Mouse (Mus musculus) right cerebral cortex, adult 2 months (tissue): ENCODE measurements around the gene Cmklr1.
A peak's percentile ranks its signal among the peaks of the same experiment; 100 is the strongest.

Source experiments
- DNase-seq, 2 experiments: peaks; one replicate each; pipeline ENCODE4 v3.0.0; 2021 to 2022; ENCODE audit warnings: low spot score in 2 of 2

Gene Cmklr1

DNA sequence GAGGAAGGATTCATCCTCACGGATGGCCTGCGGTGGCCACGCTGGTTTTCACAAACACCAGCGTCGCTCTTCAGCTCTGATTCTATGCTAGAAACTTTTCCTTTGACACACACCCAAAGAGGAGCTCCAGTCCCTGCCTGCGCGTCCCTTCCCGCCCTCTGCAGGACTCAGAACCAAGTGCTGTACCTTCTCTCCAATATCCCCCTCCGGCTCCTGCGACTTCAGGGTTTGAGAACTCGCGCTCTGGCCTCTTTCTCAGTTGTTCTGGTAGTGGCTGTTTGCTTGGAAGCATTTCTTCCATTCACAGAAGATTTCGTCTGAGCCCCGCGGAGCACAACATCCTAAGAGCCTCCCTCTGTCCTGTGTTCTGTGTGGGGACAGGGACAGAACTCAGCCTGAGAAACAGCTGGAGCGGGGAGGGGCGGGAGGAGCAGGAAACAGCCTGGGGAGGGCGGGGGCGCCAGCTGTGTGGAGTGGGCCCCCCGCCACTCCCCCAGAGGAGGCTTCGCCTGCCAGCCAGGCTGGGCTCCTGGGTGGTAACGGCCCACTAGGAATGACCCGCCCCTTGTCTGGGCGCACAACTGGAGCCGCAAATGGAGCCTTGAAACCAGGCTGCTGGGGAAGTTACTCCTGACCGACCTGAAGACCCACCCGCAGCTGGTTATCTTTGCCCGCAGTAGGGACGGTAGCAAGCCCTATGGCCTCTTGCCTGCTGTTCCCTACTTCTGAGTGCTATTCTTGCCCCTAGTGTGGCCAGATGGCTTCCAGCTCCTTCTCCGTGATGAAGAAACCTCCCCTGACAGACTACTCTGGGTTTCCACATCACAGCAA lies at the start of gene Cmklr1:
TSS of gene Cmklr1 (minus strand) at position 392 of the 831 bp plus-strand sequence.
- DNase-seq: no peak

DNA sequence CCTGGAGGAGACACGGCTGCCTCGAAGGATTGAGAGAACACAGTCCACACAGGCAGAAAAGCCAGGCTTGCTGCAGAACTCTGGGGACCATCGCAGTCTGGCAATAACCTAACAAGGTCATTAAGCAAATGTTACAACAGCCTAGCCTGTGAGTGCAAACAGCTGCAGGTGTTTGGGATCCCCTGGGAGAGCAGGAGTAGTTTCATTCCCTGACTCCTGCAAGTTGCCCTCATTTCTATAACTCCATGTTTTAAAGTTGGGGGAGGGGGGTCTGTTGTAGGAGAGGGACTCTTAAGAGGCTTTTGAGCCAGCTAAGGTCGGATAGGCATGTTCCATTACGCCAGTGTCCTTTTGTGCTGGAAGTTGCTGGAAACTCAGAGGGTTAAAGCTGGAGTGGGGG lies 44.2 kb upstream of the Cmklr1 start:
- no peak for DNase-seq

DNA sequence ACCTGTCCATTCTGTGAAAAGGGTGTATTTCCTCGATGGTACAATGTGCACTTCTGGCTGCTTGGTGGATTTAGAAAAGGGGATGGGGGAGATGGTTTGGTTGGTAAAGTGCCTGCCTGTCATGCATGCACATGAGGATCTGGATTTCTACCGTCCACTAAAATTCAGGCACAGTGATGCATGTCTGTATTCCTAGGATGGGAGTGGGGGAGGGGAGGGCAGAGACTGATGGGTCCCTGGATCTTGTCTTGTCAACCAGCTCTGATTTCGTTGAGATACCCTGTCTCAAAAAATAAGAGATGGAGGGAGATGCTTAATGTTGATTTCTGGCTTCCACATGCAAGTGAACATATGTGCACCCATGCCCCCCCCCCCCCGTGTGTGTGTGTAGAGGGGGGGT lies 43.8 kb upstream of the Cmklr1 start:
- DNase-seq: no peak

DNA sequence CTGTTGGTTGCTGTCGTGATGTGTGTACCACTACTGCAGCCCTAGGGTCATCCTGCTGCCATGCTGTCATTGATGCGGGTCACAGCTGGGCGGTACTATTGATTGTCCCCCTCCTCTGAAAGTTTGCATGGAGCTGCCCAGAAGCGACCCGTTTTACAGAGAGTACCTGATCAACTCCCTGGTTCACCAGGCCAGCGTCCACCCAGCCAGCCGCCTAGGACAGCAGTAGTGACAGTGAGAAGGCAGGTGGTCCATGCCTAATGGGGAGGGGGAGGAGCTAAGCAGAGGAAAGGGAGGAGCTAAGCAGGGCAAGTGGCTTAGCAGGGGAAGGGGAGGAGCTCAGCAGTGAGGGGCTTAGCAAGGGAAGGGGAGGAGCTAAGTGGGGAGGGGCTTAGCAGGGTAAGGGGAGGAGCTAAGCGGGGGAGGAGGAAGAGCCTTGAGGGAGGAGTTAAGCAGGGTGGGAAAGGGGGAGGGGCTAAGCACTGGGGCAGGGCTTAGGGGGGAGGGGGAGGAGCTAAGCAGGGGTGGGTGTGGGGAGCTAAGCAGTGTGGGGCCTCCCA lies 43.0 kb upstream of the Cmklr1 start:
- DNase-seq: no peak

DNA sequence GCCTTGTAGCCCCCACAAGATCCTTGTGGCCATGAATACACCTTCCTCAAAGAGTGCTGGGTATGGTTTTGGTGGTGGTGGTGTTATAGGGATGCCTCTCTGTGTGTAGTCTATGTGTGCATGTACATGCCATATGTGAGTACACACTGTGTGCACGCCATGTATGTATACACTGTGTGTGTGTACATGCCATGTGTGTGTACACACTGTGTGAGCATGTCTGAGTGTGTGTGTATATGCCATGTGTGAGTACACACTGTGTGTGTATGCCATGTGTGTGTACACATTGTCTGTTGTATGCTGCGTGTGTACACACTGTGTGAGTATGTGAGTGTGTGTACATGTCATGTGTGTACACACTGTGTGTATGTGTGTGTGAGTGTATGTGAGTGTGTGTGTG lies 40.6 kb upstream of the Cmklr1 start:
- DNase-seq: no peak

DNA sequence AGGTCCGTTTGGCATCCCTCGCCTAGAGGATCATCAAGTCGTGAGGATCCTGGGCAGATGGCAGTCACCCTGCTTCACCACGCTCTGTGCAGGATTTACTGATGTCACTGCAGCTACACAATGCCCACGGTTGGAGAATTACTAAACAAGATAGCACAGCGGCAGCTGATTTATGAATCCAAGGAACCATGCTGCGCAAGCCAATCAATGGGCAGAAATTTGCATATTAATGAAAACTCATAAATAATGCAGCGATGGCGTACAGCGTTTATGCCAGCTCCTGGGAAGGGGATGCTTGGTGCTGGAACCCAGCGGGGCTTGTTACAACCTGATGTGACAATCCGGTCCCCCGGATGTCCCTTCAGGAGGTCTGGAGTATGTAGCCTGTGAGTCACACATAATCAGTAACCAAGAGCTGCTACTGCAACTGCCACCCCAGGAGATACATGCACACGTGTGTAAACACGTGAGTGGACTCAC lies 39.9 kb upstream of the Cmklr1 start:
- DNase-seq: no peak

DNA sequence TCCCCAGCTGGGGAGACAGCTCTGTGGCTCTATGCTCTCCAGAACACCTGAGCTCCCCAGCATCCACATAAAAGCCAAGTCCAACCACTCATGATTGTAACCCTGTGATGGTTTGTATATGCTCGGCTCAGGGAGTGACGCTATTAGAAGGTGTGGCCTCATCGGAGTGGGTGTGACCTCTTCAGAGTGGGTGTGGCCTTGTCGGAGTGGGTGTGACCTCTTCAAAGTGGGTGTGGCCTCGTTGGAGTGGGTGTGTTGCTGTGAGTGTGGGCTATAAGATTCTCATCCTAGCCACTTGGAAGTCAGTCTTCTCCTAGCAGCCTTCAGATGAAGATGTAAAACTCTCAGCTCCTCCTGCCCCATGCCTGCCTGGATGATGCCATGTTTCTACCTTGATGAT lies 37.3 kb upstream of the Cmklr1 start:
- no peak for DNase-seq

DNA sequence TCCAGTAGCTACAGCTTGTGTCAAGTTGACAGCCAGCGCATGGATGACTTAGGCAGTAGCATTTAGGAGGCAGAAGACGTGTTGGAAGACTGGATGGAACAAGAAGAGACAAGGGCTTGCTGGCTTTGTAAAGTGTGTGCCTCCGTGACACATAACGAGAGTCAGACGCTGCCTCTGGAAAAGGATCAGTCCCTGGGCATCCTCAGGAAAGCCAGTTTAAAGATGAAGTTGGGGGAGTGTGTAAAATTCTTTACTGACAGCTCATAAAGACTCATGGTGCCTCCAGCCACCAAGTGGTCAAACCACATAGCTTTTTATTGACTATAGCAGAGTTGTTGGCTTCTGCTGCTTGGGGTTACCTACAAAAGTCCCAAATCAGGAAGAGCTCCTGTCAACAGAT lies 35.2 kb upstream of the Cmklr1 start:
- no peak for DNase-seq

DNA sequence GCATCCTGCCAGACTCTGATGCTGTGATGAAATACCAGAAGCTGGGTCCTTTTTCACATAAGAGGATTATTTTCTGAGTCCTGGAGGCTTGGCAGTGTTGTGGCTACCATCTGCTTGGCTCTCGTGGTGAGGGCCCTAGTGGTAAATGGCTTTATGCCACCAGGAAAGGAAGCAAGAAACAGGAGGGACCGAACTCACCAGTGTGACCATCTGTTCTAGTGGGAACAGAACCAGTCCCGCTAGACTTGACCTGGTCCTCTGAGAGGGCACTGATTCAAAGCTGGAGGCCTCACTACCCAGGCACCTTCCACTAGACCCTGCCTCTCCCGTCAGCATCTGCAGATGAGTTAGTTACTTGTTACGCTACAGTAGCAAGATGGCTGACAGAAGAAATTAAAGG lies 33.0 kb upstream of the Cmklr1 start:
- no peak for DNase-seq

DNA sequence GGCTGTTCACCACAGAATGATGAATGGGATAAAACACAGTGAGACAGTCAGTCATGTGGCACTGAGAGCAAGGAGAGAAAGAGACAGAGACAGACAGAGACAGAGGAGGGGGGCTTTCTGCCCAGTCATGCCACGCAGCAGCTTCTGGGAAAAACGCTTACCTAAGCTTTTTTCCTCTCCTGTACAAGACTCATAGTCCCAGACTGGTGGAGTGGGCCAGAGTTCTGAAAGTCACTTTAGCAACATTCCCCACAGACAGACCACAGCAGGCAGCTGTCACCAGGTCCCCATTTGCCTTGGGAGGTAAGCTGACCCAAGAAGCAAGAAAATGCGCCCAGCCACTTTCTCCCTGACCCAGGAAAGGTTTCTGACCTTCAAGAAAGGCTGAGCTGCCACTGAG lies 32.2 kb upstream of the Cmklr1 start:
- DNase-seq: no peak

DNA sequence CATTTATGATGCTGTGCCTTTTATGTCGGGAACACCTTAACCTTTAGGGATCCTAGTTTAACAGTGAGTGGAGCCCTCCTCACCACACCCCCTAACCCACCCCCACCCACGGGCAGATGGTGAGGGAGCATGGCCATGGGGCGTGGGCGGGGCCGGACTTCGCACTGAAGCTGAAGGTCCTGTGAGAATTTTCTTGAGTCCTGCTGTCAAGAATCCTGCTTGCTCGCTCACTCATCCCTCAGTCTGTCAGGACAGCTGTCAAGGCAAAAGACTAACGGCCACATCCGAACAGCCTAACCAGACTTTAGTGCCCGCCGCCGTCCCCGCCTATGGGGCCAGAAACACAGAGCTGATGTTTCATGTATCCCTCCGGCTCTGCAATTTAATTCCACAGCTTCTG lies 31.0 kb upstream of the Cmklr1 start:
- DNase-seq: no peak

DNA sequence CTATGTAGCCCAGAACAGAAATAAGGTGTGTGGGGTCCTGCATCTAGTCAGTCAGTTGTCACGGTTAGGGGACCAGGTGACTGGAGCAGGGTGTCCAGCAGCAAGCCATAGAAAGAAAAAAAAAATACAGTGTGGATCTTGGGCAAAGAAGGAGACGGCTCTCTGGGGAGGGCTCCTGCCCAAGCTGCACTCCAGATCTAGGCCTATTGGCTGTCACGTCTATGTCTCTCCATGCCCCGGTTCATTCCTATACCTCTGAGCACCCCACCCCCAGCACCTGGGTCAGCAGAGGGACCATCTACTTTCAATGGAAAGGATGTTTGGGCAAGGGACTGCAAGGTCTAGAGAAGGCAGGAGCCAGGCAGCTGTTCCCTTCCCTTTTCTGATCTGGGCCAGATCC lies 29.3 kb upstream of the Cmklr1 start:
- DNase-seq: no peak

DNA sequence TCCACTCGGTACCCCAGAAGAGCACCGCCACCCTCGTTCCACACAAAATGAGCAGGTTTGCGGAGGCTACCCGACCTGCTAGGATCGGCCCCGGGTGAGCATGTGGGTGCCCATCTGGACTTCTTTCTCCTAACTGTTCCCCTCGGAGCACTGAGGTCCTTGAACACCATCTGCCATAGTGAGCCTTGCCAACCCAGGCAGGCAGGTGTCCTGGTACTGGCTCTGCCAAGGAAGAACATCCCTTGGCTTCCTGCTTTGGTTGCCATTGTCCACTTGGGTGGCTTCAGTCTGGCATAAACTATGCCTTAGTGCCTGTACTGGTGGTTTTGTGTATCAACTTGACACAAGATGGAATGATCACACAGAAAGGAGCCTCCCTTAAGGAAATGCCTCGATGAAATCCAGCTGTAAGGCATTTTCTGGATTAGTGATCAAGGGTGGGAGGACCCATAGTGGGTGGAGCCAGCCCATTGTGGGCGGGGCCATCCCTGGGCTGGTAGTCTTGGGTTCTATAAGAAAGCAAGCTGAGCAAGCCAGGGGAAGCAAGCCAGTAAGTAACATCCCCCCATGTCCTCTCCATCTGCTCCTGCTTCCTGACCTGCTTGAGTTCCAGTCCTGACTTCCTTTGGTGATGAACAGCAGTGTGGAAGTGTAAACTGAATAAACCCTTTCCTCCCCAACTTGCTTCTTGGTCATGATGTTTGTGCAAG lies 28.7 kb upstream of the Cmklr1 start:
- DNase-seq: no peak

DNA sequence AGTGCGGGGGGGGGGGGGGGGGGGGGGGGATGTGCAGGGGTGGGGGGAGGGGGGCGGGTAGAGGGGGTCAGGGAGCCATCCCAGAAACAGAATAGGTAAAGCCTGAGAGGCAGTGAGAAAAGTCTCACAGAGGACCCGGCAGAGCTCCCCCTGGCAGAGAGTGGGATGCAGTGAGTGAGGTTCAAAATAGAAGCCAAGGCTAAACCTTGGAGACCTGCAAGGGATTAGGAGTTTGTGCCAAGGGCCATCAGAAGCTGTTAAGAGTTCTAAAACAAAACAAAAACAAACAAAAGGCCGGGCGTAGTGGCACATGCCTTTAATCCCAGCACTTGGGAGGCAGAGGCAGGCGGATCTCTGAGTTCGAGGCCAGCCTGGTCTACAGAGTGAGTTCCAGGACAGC lies 27.3 kb upstream of the Cmklr1 start:
- DNase-seq: no peak

DNA sequence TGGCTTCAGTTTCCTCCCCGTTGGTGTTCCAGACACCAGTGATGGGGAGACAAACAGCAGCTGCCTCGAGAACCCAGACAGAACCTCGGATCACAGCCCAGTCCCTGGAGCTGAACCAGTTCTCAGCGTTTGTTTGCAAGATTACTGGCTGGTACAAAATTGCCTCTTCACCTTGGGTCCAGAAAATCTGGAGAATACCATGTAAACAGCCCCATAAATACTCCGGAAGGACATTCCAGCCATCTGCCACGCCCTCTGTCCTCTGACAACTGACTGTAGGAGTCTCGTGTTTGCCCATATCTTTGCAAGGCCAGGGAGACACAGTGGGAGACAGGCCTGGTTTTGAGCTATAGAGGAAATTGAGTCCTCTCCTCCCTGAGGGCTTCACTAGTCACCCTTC lies 24.6 kb upstream of the Cmklr1 start:
- DNase-seq: no peak

DNA sequence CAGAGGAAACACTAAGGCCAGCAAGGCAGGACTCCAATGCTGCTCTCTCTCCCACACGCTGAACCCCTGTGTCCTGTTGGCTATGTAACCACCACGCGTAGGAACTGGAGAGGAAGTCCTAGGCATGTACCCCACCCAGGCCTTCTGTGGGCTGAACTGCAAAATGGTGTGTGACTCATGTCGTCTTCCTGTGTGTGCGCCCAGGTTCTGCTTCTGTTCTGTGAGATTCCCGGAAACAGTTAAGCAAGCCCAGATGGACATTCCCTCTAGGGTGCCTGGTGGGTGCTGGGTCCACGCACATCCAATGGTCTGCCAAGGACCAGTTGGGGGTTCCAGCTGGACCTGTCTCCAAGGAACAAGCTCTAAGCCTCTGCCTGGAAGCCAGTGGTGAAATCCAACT lies 22.2 kb upstream of the Cmklr1 start:
- DNase-seq: peak in 1 of 2 experiments; percentile 17

DNA sequence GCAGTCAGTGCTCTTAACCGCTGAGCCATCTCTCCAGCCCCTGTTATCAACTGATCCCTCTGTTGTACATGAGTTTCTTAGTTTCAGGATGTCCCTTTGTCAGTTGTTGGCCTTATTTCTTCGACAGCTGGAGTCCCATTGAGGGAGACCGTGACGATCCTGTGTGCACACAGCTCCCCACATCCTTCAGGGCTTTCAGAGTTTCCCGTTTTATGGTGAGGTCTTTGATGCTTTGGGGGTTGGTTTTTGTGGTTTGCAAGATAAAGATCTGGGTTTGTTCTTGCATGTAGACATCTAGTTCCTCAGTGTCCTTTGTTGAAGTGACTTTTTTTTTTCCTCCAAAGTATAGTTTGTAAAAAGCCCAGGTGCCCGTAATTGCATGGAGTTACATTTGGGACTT lies 20.4 kb upstream of the Cmklr1 start:
- no peak for DNase-seq

DNA sequence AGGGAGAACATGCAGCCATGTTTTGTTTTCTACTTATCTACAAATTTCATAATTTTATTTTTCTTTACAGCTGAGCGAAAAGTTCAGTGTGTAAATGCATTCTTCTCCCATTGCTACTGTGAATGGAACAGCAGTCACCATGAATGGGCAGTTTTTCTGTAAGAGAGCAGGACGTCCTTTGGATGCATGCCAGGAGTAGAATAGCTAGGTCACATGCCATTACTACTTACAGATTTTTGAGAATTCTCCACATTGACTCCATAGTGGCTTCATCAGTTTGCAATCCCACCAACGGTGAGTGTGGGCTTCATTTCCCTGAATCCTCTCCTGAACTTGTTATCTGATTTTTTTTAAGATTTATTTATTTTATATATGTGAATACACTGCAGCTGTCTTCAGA lies 19.9 kb upstream of the Cmklr1 start:
- no peak for DNase-seq

DNA sequence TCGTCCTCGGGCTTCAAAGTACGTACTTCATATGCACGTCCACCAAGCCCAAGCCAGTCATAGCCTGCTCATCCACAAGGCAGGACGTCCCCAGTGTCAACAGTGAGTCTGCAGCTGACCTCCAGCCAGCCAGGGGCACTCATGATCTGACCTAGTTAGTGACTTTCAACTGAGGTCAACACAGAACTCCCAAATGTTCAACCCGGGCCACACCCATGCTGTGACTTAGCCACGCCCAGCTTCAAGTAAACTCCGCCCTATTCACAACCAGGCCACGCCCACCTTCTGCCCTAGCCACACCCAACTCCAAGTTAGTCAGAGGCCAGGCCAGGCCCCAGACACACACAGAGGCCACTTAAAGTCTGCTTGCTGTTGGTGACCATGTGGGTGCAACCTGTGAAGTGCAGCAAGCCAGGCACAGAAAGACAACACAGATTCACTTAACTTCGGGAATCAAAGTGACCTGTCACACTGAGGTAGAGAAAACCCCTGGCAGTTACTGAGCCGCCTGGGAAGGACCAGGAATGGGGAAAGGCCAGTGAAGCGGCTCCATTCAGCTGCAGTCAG lies 14.5 kb upstream of the Cmklr1 start:
- no peak for DNase-seq

DNA sequence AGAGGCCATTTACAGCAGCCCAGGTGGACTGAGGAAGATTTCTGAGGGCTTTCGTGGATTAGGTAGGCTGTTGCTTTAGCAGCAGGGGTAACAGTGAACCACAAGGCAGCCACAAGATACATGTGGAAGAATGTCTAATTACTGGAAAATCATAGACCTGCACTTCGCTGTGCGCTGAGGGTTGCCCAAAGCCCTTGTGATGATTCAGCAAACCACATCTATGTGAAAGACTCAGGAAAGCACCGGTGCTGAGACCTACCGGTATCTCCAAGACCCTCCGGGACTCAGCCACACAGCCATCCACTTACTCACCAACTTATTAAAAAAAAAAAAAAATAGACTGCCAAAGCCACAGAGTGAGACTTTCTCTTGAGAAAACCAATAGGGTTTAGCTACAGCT lies 13.9 kb upstream of the Cmklr1 start:
- DNase-seq: no peak

DNA sequence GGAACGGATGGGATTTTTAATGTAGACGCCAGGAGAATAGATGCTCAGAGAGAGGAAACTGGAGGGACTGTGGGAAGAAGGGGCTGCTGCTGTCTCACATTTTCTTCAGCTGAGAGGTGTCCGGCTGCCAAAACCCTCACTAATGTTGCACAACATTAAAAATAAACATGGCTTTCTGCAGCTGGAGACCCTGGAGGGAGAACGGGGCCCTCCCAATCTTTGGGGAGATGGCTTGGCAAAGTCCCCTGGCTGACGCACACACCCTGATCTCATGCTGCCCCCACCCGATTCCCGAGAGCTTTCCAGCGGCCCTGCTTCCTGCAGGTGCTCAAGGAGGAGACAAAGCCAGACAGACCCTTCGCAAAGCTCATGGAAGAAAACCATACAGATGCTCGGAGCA lies 10.6 kb upstream of the Cmklr1 start:
- no peak for DNase-seq

DNA sequence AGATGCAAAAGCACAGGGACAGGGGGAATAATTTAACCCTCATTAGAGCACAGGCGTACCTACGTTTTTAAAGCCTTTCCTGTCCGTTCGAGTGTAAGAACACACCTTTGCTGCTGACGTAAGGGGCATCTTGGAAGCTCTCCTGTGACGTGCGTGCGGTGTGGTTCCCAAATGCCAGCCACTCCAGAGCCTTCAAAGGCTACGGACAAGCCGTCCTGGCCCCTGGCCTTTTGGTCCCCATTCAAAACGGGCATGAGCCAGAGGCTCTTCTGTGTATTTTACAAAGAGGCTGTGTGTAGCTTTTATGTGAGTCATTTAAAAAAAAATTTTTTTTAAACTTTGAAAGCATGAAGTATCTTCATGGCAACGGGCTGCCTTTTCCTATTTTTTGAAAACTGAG lies 4.6 kb upstream of the Cmklr1 start:
- no peak for DNase-seq

DNA sequence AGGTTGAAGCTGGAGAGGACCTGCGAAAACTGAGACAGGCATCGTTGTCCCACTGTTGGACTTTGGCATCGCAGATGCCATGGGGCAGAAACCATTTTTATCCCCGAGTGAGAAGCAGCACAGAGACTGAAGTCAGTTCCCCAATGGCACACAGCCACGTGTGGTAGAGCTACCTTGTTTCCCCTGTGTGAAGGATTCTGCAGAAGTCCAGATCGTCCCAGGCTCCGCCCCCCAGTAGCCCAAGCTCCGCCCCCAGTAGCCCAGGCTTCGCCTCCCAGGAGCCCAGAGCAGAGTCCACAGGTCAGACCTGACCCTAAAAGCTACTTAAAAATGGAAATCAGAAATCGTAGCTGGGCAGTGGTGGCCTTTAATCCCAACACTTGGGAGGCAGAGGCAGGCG lies 4.0 kb upstream of the Cmklr1 start:
- DNase-seq: no peak
